Comparison of ENCODE assay signal across 8 mouse cellular contexts in the genomic region with DNA sequence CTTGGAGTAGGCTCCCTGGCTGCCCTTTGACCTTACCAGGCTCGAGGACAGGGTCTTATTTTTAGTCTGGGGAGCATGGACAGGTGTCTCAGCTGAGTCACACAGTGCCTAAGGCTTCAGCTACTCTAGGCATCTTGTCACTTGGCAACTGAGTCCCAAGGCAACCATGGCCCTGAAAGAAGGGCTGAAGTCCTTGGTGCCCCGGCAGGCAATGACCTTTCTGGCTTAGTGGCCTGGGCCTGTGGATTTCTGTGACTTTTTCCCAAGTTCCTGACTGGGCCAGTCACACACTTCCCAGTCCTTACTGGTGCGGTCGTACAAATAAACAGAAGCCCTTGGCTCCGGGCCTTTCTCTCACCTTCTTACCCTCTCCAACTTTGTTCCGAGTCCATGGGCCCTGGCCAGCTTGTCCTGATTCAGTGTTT. TPM values are rescaled to one million over a fixed set of nuclear protein-coding genes. Genes with fewer than 3 reads are reported as not detected.
DNase-seq lines count a peak whose midpoint lies in the region; ATAC-seq and TF ChIP-seq lines count a peak whose summit lies in the region.

No protein-coding gene starts in this region.

- H3K79me2 ChIP-seq in liver, adult 2 months (ENCODE audit: control insufficient read depth, insufficient read depth, low read length), result peaks cover 9% of the 10 kb centered on the region; the same call in 1 of the 2 replicates
- peaks cover 39% of the 10 kb centered on the region for H3K79me2 ChIP-seq in macrophage (ENCODE audit: inconsistent target)

- peak overlapping the region; percentile 78 for H3K4me2 ChIP-seq in intestine, embryonic 15.5 days (replicated peaks)

- no peaks in the 10 kb centered on the region for H3K36me3 ChIP-seq in liver, adult 2 months (ENCODE audit: control insufficient read depth, insufficient read depth, low read length)
- peaks cover 16% of the 10 kb centered on the region; the same call in 1 of the 2 replicates for H3K36me3 ChIP-seq in intestine, embryonic 15.5 days
- H3K36me3 ChIP-seq in macrophage (ENCODE audit: inconsistent target), result peaks cover 24% of the 10 kb centered on the region

- 25% methylated on average over 6 of the region's 6 CpGs for whole genome bisulfite sequencing in liver, adult 2 months
- WGBS in intestine, embryonic 15.5 days, result 72% methylated on average over 6 of the region's 6 CpGs
- WGBS in macrophage (ENCODE audit: missing documents), result 88% methylated on average over 6 of the region's 6 CpGs

- no peaks in the 10 kb centered on the region for H3K9me3 ChIP-seq in intestine, embryonic 15.5 days

- H3K4me1 ChIP-seq in liver, adult 2 months (ENCODE audit: control insufficient read depth, insufficient read depth, low read length), result peaks cover 35% of the 10 kb centered on the region
- 0 out of 2 replicates have a peak, but pooled peaks cover 8% of the 10 kb centered on the region for H3K4me1 ChIP-seq in embryonic fibroblast, embryonic 13.5 days (ENCODE audit: control insufficient read depth, insufficient read depth, low read length)
- peaks cover 21% of the 10 kb centered on the region for H3K4me1 ChIP-seq in intestine, embryonic 15.5 days (replicated peaks)

- no peak for ATAC-seq in intestine, embryonic 15.5 days

- no peak for TF ChIP-seq CTCF in liver, adult 2 months (IDR thresholded peaks at IDR 0.05; ENCODE audit: low read depth, low read length)
- TF ChIP-seq CTCF in embryonic fibroblast, embryonic 13.5 days (IDR thresholded peaks at IDR 0.05; ENCODE audit: borderline replicate concordance, insufficient read depth, low read length), result no peak

- H3K27me3 ChIP-seq in liver, adult 2 months (ENCODE audit: control insufficient read depth, insufficient read depth, low read length), result no peaks in the 10 kb centered on the region
- no peaks in the 10 kb centered on the region for H3K27me3 ChIP-seq in intestine, embryonic 15.5 days (replicated peaks)

- H3K4me3 ChIP-seq in liver, adult 2 months (ENCODE audit: insufficient read depth, low read depth, low read length), result no peak overlapping the region; the same call in 1 of the 2 replicates
- peak overlapping the region; percentile 63 for H3K4me3 ChIP-seq in embryonic fibroblast, embryonic 13.5 days (ENCODE audit: insufficient read depth, low read length)
- no peak overlapping the region for H3K4me3 ChIP-seq in intestine, embryonic 15.5 days (replicated peaks)
- H3K4me3 ChIP-seq in macrophage (ENCODE audit: inconsistent target), result peak overlapping the region; percentile 49

- TF ChIP-seq POLR2A in liver, adult 2 months (IDR thresholded peaks at IDR 0.05; ENCODE audit: extremely low read depth, insufficient read depth, low read length), result no peak
- TF ChIP-seq POLR2A in embryonic fibroblast, embryonic 13.5 days (IDR thresholded peaks at IDR 0.05; ENCODE audit: low read depth, low read length), result no peak

- peak; percentile 98 for DNase-seq in liver, adult 2 months (ENCODE audit: extremely low read depth, low read depth, low spot score)
- DNase-seq in liver, result no peak
- no peak for DNase-seq in Muller cell, postnatal 12 days (ENCODE audit: inconsistent ontology term)
- no peak for DNase-seq in right cerebral cortex, adult 2 months (ENCODE audit: low spot score in 2 of 2)
- DNase-seq in c-Kit-positive CD71-positive TER-119-positive erythroid progenitor cells, embryonic 14.5 days (ENCODE audit: low spot score), result no peak

- H3K27ac ChIP-seq in liver, adult 2 months (replicated peaks; ENCODE audit: insufficient read depth, low read depth, low read length), result peak overlapping the region; percentile 77
- H3K27ac ChIP-seq in embryonic fibroblast, embryonic 13.5 days (ENCODE audit: insufficient read depth, low read length), result no peak overlapping the region
- H3K27ac ChIP-seq in intestine, embryonic 15.5 days, result no peak overlapping the region
- H3K27ac ChIP-seq in macrophage, result no peak overlapping the region

- peak overlapping the region; percentile 4; the same call in 1 of the 2 replicates for H3K9ac ChIP-seq in liver, adult 2 months (ENCODE audit: low read depth, low read length)
- H3K9ac ChIP-seq in intestine, embryonic 15.5 days, result peak overlapping the region; percentile 63; the same call in 1 of the 2 replicates

RNA-seq across cellular contexts. Expression of a gene that starts 1.0 kb away (rescaled TPM):
- total RNA-seq in liver, adult 2 months (2014; rRNA removed), result 10.7 and 13.1 TPM in 2 replicates
- 20.3 and 26.3 TPM in 2 replicates for polyA plus RNA-seq in liver, adult 2 months (2012; rRNA removed)
- 7.4 and 14.2 TPM in 2 replicates for polyA plus RNA-seq in embryonic fibroblast, embryonic 13.5 days (2011; ENCODE audit: insufficient read length, low read depth, missing spikeins)
- polyA plus RNA-seq in intestine, embryonic 15.5 days (2015; fragmentation: Nextera tagmentation; extraction: Ambion mirVana), result 9.3 and 9.4 TPM in 2 replicates
- total RNA-seq in macrophage (2018; cell fraction: chromatin; rRNA removed), result 10 to 100 TPM in 18 of 26 experiments, 1 to 10 TPM in 8; 5.7 to 33.1 (median 17.5) TPM
- 10 to 100 TPM in 5 of 26 experiments, 1 to 10 TPM in 21; 1.9 to 13.3 (median 7.4) TPM for total RNA-seq in macrophage (2018; cell fraction: cytosol; rRNA removed)
- 10 to 100 TPM in 21 of 26 experiments, 1 to 10 TPM in 5; 5.4 to 42.0 (median 19.8) TPM for total RNA-seq in macrophage (2018; cell fraction: nucleus; rRNA removed)
- polyA plus RNA-seq in macrophage (2018), result 5.2 to 12.7 TPM (median 9.1 TPM) in 3 replicates

RNA-seq across cellular contexts. Expression of a gene that starts 2.2 kb away (rescaled TPM):
- total RNA-seq in liver, adult 2 months (2014; rRNA removed), result 33.4 and 35.1 TPM in 2 replicates
- 82.7 and 86.7 TPM in 2 replicates for polyA plus RNA-seq in liver, adult 2 months (2012; rRNA removed)
- polyA plus RNA-seq in embryonic fibroblast, embryonic 13.5 days (2011; ENCODE audit: insufficient read length, low read depth, missing spikeins), result 71.6 and 97.3 TPM in 2 replicates
- polyA plus RNA-seq in intestine, embryonic 15.5 days (2015; fragmentation: Nextera tagmentation; extraction: Ambion mirVana), result 74.8 and 86.2 TPM in 2 replicates
- 100 to 1,000 TPM; 115 to 421 (median 198) TPM for total RNA-seq in macrophage (2018; cell fraction: chromatin; rRNA removed)
- total RNA-seq in macrophage (2018; cell fraction: cytosol; rRNA removed), result 100 to 1,000 TPM; 116 to 164 (median 145) TPM
- 100 to 1,000 TPM; 123 to 370 (median 163) TPM for total RNA-seq in macrophage (2018; cell fraction: nucleus; rRNA removed)
- 123 to 157 TPM (median 153 TPM) in 3 replicates for polyA plus RNA-seq in macrophage (2018)

RNA-seq across cellular contexts. Expression of a gene that starts 29.7 kb away (rescaled TPM):
- total RNA-seq in liver, adult 2 months (2014; rRNA removed), result 2.7 and 3.8 TPM in 2 replicates
- 8.9 and 11.5 TPM in 2 replicates for polyA plus RNA-seq in liver, adult 2 months (2012; rRNA removed)
- polyA plus RNA-seq in embryonic fibroblast, embryonic 13.5 days (2011; ENCODE audit: insufficient read length, low read depth, missing spikeins), result 26.6 and 32.2 TPM in 2 replicates
- 32.6 and 34.3 TPM in 2 replicates for polyA plus RNA-seq in intestine, embryonic 15.5 days (2015; fragmentation: Nextera tagmentation; extraction: Ambion mirVana)
- total RNA-seq in macrophage (2018; cell fraction: chromatin; rRNA removed), result 10 to 100 TPM in 23 of 26 experiments, 1 to 10 TPM in 3; 7.6 to 55.6 (median 25.8) TPM
- total RNA-seq in macrophage (2018; cell fraction: cytosol; rRNA removed), result 10 to 100 TPM in 17 of 26 experiments, 1 to 10 TPM in 9; 7.0 to 13.5 (median 10.9) TPM
- total RNA-seq in macrophage (2018; cell fraction: nucleus; rRNA removed), result 10 to 100 TPM in 21 of 26 experiments, 1 to 10 TPM in 5; 6.4 to 33.4 (median 16.2) TPM
- polyA plus RNA-seq in macrophage (2018), result 4.8 to 11.6 TPM (median 9.7 TPM) in 3 replicates

RNA-seq across cellular contexts. Expression of a gene that starts 47.9 kb away (rescaled TPM):
- 3.3 and 3.4 TPM in 2 replicates for total RNA-seq in liver, adult 2 months (2014; rRNA removed)
- 3.4 and 3.8 TPM in 2 replicates for polyA plus RNA-seq in liver, adult 2 months (2012; rRNA removed)
- polyA plus RNA-seq in embryonic fibroblast, embryonic 13.5 days (2011; ENCODE audit: insufficient read length, low read depth, missing spikeins), result 9.7 and 11.7 TPM in 2 replicates
- polyA plus RNA-seq in intestine, embryonic 15.5 days (2015; fragmentation: Nextera tagmentation; extraction: Ambion mirVana), result 12.1 and 13.0 TPM in 2 replicates
- 10 to 100 TPM; 13.4 to 79.6 (median 48.4) TPM for total RNA-seq in macrophage (2018; cell fraction: chromatin; rRNA removed)
- 10 to 100 TPM in 19 of 26 experiments, 1 to 10 TPM in 7; 4.3 to 15.9 (median 11.8) TPM for total RNA-seq in macrophage (2018; cell fraction: cytosol; rRNA removed)
- 10 to 100 TPM in 25 of 26 experiments, 1 to 10 TPM in 1; 7.2 to 43.0 (median 31.6) TPM for total RNA-seq in macrophage (2018; cell fraction: nucleus; rRNA removed)
- polyA plus RNA-seq in macrophage (2018), result 8.7 to 12.0 TPM (median 11.4 TPM) in 3 replicates

RNA-seq across cellular contexts. Expression of a gene that starts 48.1 kb away (rescaled TPM):
- 9.3 and 12.8 TPM in 2 replicates for total RNA-seq in liver, adult 2 months (2014; rRNA removed)
- polyA plus RNA-seq in liver, adult 2 months (2012; rRNA removed), result 6.2 and 7.7 TPM in 2 replicates
- polyA plus RNA-seq in embryonic fibroblast, embryonic 13.5 days (2011; ENCODE audit: insufficient read length, low read depth, missing spikeins), result 21.4 and 22.2 TPM in 2 replicates
- 6.5 and 6.6 TPM in 2 replicates for polyA plus RNA-seq in intestine, embryonic 15.5 days (2015; fragmentation: Nextera tagmentation; extraction: Ambion mirVana)
- 100 to 1,000 TPM in 22 of 26 experiments, 10 to 100 TPM in 4; 68.9 to 172 (median 129) TPM for total RNA-seq in macrophage (2018; cell fraction: chromatin; rRNA removed)
- total RNA-seq in macrophage (2018; cell fraction: cytosol; rRNA removed), result 10 to 100 TPM; 47.7 to 85.9 (median 63.1) TPM
- 100 to 1,000 TPM in 24 of 26 experiments, 10 to 100 TPM in 2; 91.5 to 200 (median 155) TPM for total RNA-seq in macrophage (2018; cell fraction: nucleus; rRNA removed)
- 33.1 to 38.1 TPM (median 34.4 TPM) in 3 replicates for polyA plus RNA-seq in macrophage (2018)

Comparison
In these comparisons a context has a peak if more than half of its experiments do, and no peak if none do; other contexts are left out.
1. H3K4me3 ChIP-seq: peak in embryonic fibroblast, embryonic 13.5 days (single experiment) and macrophage (single experiment); none in liver, adult 2 months (single experiment) and intestine, embryonic 15.5 days (single experiment).